Mouse (Mus musculus): ENCODE measurements at regions not wholly inside any gene's neighbourhood (a gene's known extent, or its start where the extent isn't known, plus 50 kb on each side); places are given as distances from the start of the nearest gene placed in this dataset.

DNA sequence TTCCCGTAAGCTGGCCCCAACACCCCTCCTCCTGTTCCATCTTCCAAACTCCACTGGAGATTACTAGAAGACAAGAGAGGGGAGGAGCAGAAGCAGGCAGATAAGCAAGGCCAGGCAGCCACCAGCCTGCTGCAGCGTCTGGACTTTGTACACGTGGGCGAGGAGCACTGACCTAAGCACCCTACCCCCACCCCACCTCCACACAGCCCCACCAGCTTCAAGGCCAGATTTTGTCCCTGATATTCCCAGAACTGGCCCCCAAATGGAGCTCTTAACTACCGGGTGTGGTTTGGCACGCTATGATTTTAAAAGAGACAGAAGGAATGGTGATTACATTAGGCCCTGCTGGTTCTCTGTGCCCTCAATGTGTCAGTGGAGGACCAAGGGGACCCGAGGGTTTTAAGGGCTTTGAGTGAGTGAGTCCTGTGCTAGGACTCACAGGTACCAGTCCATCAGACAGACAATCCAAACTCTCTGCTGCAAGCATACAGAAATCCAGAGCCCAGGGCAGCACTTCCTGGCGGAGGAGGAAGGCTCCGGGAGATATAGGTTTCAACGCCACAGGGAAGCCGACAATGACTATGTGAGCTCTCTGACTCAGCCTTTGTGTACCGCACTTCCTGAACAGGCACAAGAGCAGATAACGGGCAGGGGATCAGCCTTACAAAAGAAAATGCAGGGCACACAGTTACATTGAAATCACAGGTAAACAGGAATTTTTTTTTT is 72.0 kb upstream of the Mgme1 start:
- TF ChIP-seq POLR2A (IDR thresholded peaks at IDR 0.05; ENCODE audit: control insufficient read depth, low read depth, low read length) (no peak), CTCF (IDR thresholded peaks at IDR 0.05; ENCODE audit: control insufficient read depth, insufficient read depth, insufficient replicate concordance, low read depth, low read length) (no peak)

Measured in testis, adult 2 months (tissue).